Mouse (Mus musculus) B cell, adult 2 months (primary cell): ENCODE data around the gene Ppp1r9a.

Experiments
- DNase-seq, 2 experiments: peaks; one replicate each; pipeline ENCODE4 v3.0.0; 2022

The Ppp1r9a gene

DNA sequence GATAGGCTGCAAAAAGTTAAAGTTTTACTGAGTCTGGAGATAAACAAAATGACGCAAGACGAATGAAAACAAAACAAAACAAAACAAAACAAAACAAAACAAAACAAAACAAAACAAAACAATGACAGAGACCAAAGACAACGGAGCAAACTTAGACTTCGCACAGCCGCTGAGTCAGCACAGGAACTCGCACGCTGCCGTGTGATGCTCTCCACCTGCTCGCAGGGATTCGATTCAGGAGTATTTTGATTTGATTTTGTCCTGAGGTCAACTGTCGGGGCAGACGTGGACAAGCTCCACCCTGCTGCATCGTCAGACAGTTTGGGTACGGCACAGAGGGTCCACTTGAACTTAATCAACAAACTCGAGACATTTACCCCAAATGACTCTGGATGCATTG lies 105.9 kb downstream of the Ppp1r9a start:
- DNase-seq, result no peak

DNA sequence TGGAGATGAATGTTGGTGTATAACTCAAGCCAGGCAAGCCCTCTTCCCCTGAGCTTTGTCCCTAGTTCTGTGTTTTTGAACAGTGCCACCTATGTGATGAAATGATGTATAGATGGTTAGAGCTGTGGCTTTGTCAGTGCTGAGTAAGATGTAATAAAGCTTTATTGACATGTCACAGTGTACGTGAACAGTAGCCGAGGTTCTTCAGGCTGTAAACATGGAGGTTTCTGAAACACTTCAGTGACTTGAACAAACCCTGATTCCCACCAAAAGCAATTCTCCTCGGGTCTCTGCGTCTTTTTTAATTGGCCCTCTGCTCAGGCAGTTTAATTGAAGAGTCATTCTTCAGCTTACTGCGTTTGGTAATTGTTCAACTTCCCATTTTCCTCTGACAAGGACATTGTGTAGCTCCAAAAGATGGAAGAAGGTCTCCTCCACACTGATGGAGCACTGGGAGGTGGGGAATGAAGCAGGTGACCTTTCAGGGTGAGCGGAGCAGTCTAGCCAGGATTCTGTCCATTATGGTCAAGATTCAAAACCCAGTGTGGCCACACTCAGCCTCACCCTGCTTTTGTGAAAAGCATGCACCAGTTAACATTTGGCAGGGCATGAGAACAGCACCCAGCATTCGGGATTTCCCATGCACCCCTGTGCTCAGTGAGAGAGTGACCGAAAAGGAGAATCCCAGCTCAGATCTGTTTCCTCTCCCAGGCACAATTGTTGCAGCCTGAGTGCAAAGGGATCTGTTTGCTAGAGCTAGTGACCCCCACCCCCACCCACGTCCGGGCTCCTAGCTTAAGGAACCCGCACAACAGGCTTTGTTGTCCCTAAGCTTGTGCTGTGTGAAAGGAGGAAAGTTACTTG lies 108.1 kb downstream of the Ppp1r9a start:
- no peak for DNase-seq

- no peak for DNase-seq
Measured at GRCm38 (mm10) chr6:5012794-5013193, 110.1 kb downstream of the Ppp1r9a start.

GRCm38 (mm10) chr6:5014567-5014966 lies 111.8 kb downstream of the Ppp1r9a start:
- no peak for DNase-seq

GRCm38 (mm10) chr6:5015173-5015572 lies 112.5 kb downstream of the Ppp1r9a start:
- no peak for DNase-seq

DNA sequence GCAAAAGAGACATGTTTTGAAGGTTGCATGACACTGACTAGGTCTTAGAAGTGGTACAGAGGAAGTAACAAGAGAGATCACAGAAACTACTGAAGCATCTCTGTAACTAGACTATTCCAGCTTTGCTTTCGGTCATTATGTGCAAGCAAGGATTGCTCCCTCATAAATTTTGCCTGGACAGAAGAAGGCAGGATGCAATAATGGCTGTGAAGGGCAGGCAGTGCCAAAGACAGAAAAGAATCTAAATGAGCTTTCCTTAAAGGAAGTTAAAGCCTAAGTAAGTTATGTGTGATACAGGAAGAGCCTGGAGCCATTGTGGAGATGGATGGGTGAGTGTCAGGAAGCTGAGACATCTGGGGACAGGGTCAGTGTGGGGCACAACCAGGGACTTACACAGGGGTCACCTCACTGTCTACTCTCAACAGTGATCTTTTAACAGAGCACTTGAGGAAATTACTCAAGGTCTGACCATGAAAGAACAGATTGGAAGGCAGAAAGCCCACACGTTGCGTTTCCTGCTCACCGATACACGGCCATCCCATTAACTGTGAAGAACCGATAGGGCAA lies 115.3 kb downstream of the Ppp1r9a start:
- DNase-seq, result no peak

DNA sequence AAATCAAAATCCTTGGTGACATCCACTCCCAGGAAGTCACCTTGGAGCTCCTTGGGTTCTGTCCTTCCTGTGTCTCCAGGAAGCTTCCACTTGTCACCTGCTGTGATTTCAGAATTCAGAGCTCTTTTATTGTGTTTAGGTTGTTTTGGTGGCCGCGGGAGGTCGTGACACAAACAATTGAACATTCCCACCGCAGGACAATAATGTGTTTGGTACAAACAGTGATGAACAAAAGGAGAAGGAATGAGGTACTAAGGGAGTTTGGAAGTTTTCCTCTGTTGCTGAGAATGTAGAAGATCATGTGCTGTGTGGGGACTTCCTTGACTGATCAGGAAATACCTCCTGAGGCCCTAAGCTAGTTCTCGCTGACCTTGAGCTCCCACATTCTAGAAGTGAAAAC lies 116.5 kb downstream of the Ppp1r9a start:
- DNase-seq, result no peak

DNA sequence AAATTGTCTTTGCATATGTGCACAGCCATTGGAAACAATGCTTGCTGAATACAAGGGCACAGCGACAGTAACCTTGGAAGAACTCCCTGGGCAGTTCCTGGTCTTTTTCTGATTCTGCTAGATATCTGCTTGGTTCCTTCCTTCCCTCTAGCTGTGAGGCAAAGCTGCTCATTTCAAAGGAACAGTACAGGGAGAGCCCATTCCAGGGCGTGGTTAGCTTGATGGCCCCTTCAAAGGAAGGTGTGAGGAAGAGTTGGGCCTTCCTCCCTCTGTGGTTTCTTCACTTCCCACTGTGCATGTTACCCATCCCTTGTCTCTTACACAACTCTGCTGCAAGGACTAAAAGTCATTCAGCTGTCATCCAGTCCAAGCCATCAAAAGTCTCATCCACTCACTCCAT lies 117.3 kb downstream of the Ppp1r9a start:
- no peak for DNase-seq

GRCm38 (mm10) chr6:5020510-5020909 lies 117.8 kb downstream of the Ppp1r9a start:
- DNase-seq, result no peak

DNA sequence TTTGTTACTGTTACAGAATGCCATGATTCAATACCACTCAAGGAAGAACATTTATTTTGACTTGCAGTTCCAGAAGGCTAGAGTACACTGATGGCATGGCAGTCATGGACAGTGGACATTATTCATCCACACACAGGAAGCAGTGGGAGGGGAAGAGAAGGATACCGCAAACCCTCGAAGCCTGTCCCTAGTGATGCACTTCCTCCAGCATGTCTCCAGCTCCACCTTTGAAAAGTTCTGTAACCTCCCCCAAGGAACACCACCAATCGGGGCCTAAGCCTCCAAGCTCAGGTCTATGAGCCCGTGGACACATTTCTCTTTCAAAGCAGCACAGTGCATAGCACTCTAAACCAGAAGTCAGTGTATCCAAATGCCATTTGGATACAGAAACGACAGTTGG lies 120.0 kb downstream of the Ppp1r9a start:
- DNase-seq, result no peak

DNA sequence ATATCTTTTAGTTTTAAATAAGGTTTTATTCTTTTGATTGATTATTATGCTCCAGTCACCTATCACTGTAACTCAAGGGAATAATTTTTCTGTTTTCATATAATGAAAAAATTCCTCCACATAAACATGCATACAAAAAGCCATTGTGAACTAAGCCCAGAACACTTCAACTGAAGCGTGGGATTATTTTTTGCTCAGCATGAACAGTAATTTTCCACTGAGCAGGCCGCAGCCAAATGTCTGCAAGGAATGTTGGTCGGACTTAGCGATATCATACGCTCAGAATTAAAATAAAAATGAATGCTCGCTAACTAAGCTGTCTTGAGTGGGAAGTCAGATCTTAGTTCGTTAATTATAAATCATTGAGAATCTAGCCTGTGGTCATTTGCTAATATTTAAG lies 122.2 kb downstream of the Ppp1r9a start:
- DNase-seq, result no peak

DNA sequence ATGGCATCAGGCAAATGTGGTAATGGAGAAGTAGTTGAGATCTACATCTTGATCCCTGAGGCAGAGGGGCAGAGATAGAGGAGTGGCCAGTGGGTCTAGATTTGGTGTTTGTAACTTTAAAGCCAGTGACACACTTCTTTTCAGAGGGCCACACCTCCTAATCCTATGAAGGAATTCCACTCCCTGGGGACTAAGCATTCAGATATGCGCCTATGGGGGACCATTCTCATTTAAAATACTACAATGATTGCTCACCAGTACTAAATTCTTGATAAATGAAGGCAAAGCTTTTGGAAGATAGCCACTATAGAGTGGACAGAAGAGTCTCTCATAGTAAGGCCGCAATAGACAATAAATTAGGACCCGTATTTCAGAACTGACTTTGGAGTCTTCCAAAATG lies 124.1 kb downstream of the Ppp1r9a start:
- no peak for DNase-seq

- DNase-seq, result no peak
Measured at GRCm38 (mm10) chr6:5027213-5027612, 124.5 kb downstream of the Ppp1r9a start.

GRCm38 (mm10) chr6:5027801-5028200 lies 125.1 kb downstream of the Ppp1r9a start:
- no peak for DNase-seq

DNA sequence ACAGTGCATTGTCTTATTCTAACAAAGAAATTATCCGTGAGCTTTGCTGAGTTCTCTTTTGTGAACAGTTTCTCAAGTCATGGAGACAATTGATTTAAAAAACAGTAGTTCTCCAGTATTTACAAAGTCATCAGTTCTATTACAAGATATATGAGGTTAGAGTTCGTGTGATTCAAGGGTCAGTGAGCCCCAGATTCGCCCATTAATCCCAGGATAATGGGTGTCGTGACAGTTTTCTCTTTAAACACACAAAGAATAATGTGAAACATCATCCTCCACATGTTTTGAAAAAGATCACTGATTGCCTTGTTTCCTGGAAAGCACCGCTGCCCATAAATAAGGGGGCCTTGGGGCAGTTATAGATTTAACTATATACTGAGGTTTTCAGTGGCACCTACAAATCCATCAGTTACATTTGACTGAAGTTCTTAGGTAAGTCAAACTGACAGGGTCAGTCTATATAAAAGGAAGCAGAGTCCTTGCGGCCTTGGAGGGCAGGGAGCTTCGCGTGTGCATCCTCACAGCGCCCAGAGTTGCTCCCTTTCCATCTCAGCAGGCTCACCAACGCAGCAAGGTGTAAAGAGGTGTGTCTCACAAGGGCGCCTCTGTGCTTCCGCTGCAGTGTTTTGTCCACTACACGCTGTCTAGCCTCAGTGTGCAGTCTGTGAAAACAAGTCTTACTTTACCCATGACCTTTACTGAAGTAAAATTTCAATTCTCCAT lies 126.6 kb downstream of the Ppp1r9a start:
- no peak for DNase-seq

- no peak for DNase-seq
Measured at GRCm38 (mm10) chr6:5029956-5030355, 127.2 kb downstream of the Ppp1r9a start.

DNA sequence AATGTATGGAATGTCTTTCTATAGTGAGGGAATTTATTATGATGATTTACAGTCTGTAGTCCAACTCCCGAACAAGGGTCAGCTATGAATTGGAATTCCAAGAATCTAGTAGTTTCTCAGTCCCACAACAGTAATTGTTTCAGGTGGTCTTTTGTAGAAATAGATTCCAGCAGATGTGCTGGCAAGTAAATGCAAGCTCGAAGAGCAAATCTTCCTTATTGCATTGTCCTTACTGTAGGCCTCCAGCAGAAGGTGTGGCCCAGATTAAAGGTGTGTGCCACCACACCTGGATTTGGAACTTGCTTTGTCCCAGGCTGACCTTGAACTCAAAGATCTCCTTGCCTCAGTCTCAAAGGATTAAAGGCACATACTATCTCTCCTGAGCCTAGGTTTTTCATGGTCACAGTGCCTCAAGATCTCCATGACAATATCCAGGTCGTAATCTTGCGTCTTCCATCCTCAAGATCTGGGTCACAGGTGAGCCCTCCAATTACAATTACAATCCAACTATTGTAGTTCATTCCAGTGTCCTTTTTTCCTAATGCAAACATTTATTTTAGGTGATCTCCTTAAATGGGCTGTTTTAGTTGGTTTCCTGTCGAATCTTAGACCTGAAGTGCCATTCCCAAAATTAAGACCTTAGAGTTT lies 130.4 kb downstream of the Ppp1r9a start:
- DNase-seq, result no peak

- no peak for DNase-seq
Measured at GRCm38 (mm10) chr6:5037225-5037624, 134.5 kb downstream of the Ppp1r9a start.

- DNase-seq, result no peak
Measured at GRCm38 (mm10) chr6:5038140-5038749, 135.5 kb downstream of the Ppp1r9a start.

DNA sequence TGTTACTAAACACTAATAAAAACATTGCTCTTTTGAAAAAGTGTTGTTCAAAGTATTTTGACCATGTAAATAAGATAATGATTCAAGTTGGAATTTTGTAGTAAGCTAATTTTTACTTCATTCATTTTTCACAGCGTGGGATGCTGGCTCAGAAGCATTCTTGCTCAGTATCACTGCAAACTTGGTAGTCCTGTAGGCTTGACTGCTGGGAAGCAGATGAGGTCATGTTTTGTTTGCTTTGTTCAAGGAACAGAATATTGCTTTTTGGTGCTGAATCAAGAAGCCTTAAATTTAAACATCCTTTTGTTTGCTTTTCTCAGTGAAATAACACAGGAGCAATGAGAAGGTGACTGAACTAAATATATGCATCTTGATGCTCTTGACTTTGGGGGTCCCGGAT lies 136.6 kb downstream of the Ppp1r9a start:
- DNase-seq, result no peak

DNA sequence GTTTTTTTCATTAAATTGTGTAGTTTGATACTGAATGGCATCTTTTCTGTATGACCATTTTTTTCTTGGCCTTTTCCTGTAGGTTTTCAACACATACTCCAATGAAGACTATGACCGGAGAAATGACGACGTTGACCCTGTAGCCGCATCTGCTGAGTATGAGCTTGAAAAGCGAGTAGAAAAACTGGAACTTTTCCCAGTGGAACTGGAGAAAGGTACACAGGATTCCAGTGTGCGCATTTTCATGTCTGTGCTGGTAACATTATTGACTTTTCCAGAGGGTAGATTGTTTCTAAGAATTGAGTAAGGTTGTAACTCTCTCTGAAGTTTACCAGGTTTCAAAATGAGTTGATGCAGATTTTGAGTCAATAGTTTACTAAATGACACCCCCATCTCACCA lies 143.1 kb downstream of the Ppp1r9a start:
- no peak for DNase-seq

GRCm38 (mm10) chr6:5048025-5048424 lies 145.3 kb downstream of the Ppp1r9a start:
- no peak for DNase-seq

DNA sequence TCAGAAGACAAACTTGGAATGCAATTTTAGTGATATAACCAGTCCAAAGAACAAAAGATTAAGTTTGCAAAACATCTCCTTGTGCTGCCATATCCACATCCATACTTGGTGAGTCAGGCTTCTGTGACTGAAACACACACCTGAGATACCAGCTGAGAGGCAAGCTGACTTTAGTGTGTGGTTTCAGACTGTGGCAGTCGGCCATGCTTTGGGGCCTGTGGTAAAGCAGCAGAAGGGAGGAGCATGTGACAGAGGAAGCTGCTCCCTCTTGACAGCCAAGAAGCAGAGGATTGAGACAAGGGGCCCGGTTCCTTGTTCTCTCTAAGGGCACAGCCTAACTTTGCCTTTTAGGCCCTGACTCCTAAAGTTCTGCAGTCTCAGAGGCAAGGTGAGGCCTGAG lies 149.6 kb downstream of the Ppp1r9a start:
- no peak for DNase-seq
